Mouse (Mus musculus) ovary, postnatal 36 days (tissue): ENCODE results near the gene Commd1.

Experiments used
- DNase-seq: peaks from one replicate; pipeline ENCODE4 v3.0.0; 2022; ENCODE audit warnings: low spot score, mixed read lengths

Gene Commd1

GRCm38 (mm10) chr11:22858441-22859300, 123.5 kb downstream of the Commd1 start:
- DNase-seq = no peak

DNA sequence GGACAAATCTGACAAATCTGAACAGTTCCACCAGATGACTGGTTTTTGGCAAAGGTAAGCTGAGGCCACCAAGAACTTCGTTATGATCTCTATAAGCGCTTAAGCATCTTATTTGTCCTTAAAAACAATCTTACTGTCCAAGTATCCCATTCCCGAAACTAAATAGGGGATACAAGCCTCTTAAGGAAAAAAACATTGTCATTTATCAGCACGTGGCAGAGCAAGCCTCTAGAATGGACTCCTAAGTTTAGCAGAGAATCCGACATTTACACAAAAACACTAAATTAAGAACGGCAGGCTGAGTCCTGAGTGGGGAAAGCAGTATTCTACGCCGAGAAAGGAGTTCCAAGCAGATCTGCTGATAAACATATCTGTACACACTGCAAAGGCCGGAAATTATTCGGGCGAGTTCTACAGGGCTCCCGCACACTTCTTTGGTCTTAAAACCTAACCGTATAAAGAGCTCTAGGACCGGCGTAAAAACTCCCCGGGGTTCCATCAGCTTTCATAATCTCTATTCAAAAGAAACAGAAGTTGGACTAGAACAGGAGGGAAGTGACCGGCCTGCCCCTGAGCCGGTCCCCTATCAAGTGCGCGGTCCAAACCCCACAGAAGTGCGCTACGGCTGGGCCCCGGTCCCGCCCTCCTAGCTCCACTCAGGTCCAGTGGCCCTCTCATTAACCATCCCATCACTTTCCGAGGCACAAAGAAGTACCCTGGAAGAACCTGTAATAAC, 124.3 kb downstream of the Commd1 start:
- no peak for DNase-seq

DNA sequence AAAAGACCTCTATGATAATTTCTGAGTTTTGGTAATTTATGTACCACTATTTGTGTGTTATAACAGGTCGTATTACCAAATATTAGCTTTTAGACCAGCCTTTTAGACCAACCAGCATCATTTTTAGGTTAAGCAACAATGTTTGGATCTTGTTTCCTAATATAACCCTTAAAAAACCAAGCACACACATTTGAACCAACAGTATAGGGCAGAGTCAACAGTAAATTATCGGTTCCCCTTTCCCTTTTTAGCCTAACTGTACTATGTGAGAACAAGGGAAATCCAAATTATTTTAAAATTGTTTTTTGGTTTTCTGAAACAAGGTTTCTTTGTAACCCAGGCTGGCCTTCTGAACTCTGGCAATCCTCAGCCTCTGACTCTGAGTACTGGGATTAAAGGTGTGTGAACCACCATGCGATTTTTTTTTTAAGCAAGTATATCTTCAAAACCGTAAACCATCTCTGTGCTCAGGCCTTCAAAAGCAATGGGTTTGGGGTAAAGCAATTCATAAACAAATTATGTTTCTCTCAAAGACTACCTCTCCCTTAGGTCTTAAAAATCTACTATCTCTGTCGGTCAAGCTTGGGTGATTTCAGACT, 125.0 kb downstream of the Commd1 start:
- DNase-seq = no peak

- DNase-seq = no peak
These were observed 125.7 kb downstream of the Commd1 start for GRCm38 (mm10) chr11:22856371-22856965.

- no peak for DNase-seq
These were observed 127.6 kb downstream of the Commd1 start for GRCm38 (mm10) chr11:22854571-22854970.

DNA sequence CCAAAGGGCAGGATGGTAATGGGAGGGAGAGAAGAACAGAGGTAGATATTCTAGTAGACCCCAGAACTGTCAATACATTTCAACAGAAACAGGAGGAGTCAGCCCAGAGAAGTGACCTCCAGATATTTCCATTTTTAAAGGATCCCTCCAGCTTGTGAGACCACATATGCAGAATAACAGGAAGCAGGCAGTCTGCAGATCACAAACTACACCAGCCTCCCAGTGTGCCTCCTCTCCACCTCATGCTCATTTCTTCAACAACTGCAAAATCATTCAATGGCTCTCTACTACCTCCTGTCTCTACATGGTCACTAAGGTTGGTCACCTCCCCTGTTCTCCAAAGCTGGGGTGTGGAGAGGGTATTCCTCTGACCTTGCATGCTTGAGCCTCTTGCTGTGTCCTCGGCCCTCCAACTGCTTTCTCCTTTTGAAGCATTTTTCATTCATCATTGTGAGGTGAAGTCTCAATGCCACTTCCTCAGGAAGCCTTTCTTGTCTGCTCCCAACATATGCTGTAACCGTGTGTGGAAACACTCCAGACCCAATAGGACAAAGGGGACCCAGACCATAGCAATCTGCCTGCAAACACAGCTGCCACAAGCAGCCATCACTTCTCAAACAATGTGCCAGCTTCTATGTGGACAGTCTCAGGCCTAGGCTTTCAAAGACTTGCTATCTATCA, 128.6 kb downstream of the Commd1 start:
- no peak for DNase-seq

DNA sequence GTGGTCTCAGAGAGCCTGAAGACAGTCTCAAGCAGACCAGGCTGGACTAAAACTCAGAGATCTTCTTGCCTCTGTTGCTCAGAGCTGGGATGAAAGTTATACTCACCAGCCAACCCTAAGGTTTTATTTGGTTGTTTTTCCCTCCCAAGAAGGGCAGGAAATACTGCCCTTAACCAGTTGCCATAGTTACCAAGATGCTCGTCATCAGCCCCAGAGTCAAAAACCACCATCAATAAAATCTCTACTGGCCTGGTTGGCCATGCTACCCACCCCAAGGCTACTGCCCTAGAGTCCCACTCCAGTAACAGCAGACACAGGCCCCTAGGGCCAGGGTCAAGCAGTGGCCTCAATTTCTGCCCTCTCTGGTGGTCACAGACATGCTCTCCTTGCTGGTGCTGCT, 129.7 kb downstream of the Commd1 start:
- no peak for DNase-seq

- no peak for DNase-seq
These were observed 130.8 kb downstream of the Commd1 start for GRCm38 (mm10) chr11:22851416-22851815.

- DNase-seq = no peak
These were observed 132.1 kb downstream of the Commd1 start for GRCm38 (mm10) chr11:22850077-22850476.

GRCm38 (mm10) chr11:22848649-22849195, 133.5 kb downstream of the Commd1 start:
- DNase-seq = no peak

- no peak for DNase-seq
These were observed 134.2 kb downstream of the Commd1 start for GRCm38 (mm10) chr11:22847732-22848648.

GRCm38 (mm10) chr11:22846960-22847731, 135.0 kb downstream of the Commd1 start:
- DNase-seq = no peak
